Mouse (Mus musculus): ENCODE data around the gene Zc3h7a. TPM values are rescaled to one million over a fixed set of nuclear protein-coding genes. Genes with fewer than 3 reads are reported as not detected.

The Zc3h7a gene
- polyA plus RNA-seq (2014; fragmentation: Nextera tagmentation; extraction: Ambion mirVana), result 83.0 and 85.1 TPM in 2 replicates

- Histone ChIP-seq H3K4me1 (ENCODE audit: control insufficient read depth, insufficient read depth, low read length) (peaks cover 2% of the 10 kb centered on the region; the same call in 1 of the 2 replicates), H3K9me3 (ENCODE audit: control insufficient read depth, low read length) (no peaks in the 10 kb centered on the region), H3K9ac (ENCODE audit: low read length) (peak within 1 kb of the TSS; percentile 83), H3K4me3 (ENCODE audit: low read depth, low read length) (peak within 1 kb of the TSS; percentile 92), H3K4me2 (ENCODE audit: low read depth, severe bottlenecking) (peak within 1 kb of the TSS; percentile 76), H3K27ac (replicated peaks; ENCODE audit: low read depth, low read length) (peak within 1 kb of the TSS; percentile 58; the same call in 1 of the 2 replicates), H3K27me3 (ENCODE audit: control insufficient read depth, insufficient read depth, low read length) (no peaks in the 10 kb centered on the region), H3K36me3 (ENCODE audit: control insufficient read depth, insufficient read depth, low read length) (no peaks in the 10 kb centered on the region)
- peak; percentile 90 for DNase-seq (ENCODE audit: low spot score)
- WGBS, result under 1% methylated on average over 57 of the region's 57 CpGs
- ATAC-seq (ENCODE audit: insufficient number of reproducible peaks, low FRiP score, low TSS enrichment, low read depth), result peak; percentile 93
These were observed at the start of gene Zc3h7a for GRCm38 (mm10) chr16:11176208-11176883. Gene Zc3h7a, minus strand, starts transcription at chr16:11176393.

GRCm38 (mm10) chr16:11217801-11218200 is 41.6 kb upstream of the Zc3h7a start:
- no peaks in the 10 kb centered on the region for H3K27me3 ChIP-seq (ENCODE audit: control insufficient read depth, insufficient read depth, low read length)
- peaks cover 9% of the 10 kb centered on the region; the same call in 1 of the 2 replicates for H3K36me3 ChIP-seq (ENCODE audit: control insufficient read depth, insufficient read depth, low read length)
- DNase-seq (ENCODE audit: low spot score) (no peak), ATAC-seq (ENCODE audit: insufficient number of reproducible peaks, low FRiP score, low TSS enrichment, low read depth) (no peak)
- no peak overlapping the region for H3K4me3 ChIP-seq (ENCODE audit: low read depth, low read length)
- H3K27ac ChIP-seq (replicated peaks; ENCODE audit: low read depth, low read length), result no peak overlapping the region
- WGBS, result 86% methylated on average over 3 of the region's 3 CpGs
- H3K9me3 ChIP-seq (ENCODE audit: control insufficient read depth, low read length), result no peaks in the 10 kb centered on the region
- H3K9ac ChIP-seq (ENCODE audit: low read length), result no peak overlapping the region
- no peak overlapping the region for H3K4me2 ChIP-seq (ENCODE audit: low read depth, severe bottlenecking)
- no peaks in the 10 kb centered on the region for H3K4me1 ChIP-seq (ENCODE audit: control insufficient read depth, insufficient read depth, low read length)

- Histone ChIP-seq H3K36me3 (ENCODE audit: control insufficient read depth, insufficient read depth, low read length) (peaks cover 7% of the 10 kb centered on the region; the same call in 1 of the 2 replicates), H3K4me3 (ENCODE audit: low read depth, low read length) (peak overlapping the region; percentile 93), H3K9ac (ENCODE audit: low read length) (peak overlapping the region; percentile 87), H3K27ac (replicated peaks; ENCODE audit: low read depth, low read length) (no peak overlapping the region; the same call in 1 of the 2 replicates), H3K4me2 (ENCODE audit: low read depth, severe bottlenecking) (peak overlapping the region; percentile 75), H3K9me3 (ENCODE audit: control insufficient read depth, low read length) (no peaks in the 10 kb centered on the region), H3K4me1 (ENCODE audit: control insufficient read depth, insufficient read depth, low read length) (peaks cover 19% of the 10 kb centered on the region), H3K27me3 (ENCODE audit: control insufficient read depth, insufficient read depth, low read length) (no peaks in the 10 kb centered on the region)
- no peak for DNase-seq (ENCODE audit: low spot score)
- WGBS, result 7% methylated on average over 24 of the region's 24 CpGs
- ATAC-seq (ENCODE audit: insufficient number of reproducible peaks, low FRiP score, low TSS enrichment, low read depth), result 0 out of 2 replicates have a peak, but pooled peaks have one; percentile 49
These were observed 27.6 kb upstream of the Zc3h7a start for GRCm38 (mm10) chr16:11203600-11204390.

GRCm38 (mm10) chr16:11202571-11203554 is 26.7 kb upstream of the Zc3h7a start, which contains the start of gene Rsl1d1:
Gene Rsl1d1, minus strand, starts transcription at chr16:11203331.
- Histone ChIP-seq H3K4me1 (ENCODE audit: control insufficient read depth, insufficient read depth, low read length) (peaks cover 19% of the 10 kb centered on the region), H3K9me3 (ENCODE audit: control insufficient read depth, low read length) (no peaks in the 10 kb centered on the region), H3K27me3 (ENCODE audit: control insufficient read depth, insufficient read depth, low read length) (no peaks in the 10 kb centered on the region), H3K36me3 (ENCODE audit: control insufficient read depth, insufficient read depth, low read length) (peaks cover 10% of the 10 kb centered on the region; the same call in 1 of the 2 replicates), H3K4me3 (ENCODE audit: low read depth, low read length) (peak within 1 kb of the TSS; percentile 93), H3K4me2 (ENCODE audit: low read depth, severe bottlenecking) (peak within 1 kb of the TSS; percentile 82), H3K9ac (ENCODE audit: low read length) (peak within 1 kb of the TSS; percentile 87), H3K27ac (replicated peaks; ENCODE audit: low read depth, low read length) (peak within 1 kb of the TSS; percentile 49)
- ATAC-seq (ENCODE audit: insufficient number of reproducible peaks, low FRiP score, low TSS enrichment, low read depth) (peak; percentile 95), DNase-seq (ENCODE audit: low spot score) (peak; percentile 98)
- WGBS, result under 1% methylated on average over 67 of the region's 68 CpGs

DNA sequence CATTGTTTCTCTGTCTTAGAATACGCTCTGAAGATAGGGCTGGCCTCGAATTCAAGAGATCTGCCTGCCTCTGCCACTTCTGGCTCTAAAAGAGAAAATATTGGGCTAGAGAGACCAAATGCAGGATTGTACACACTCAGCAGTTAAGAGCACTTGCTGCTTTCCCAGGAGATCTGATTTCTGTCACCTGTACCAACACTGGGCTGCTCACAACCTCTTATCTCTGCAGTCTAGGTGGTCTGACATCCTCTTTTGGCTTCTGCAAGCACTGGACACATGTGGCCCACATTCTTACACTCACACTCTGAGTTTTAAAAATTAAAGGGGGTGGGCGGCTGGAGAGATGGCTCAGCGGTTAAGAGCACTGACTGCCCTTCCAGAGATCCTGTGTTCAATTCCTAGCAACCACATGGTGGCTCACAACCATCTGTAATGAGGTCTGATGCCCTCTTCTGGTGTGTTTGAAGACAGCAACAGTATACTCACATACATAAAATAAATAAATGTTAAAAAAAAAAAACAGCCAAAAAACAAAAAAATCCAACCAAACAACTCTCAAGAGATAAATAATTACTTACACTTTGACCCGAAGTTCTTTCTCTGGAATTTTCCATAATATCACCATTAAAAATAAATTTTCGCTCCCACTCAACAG is 25.7 kb upstream of the Zc3h7a start:
- 68% methylated on average over 6 of the region's 6 CpGs for WGBS
- Histone ChIP-seq H3K9me3 (ENCODE audit: control insufficient read depth, low read length) (no peaks in the 10 kb centered on the region), H3K27me3 (ENCODE audit: control insufficient read depth, insufficient read depth, low read length) (no peaks in the 10 kb centered on the region), H3K27ac (replicated peaks; ENCODE audit: low read depth, low read length) (no peak overlapping the region), H3K9ac (ENCODE audit: low read length) (no peak overlapping the region; the same call in 1 of the 2 replicates), H3K4me2 (ENCODE audit: low read depth, severe bottlenecking) (peak overlapping the region; percentile 82), H3K4me1 (ENCODE audit: control insufficient read depth, insufficient read depth, low read length) (peaks cover 19% of the 10 kb centered on the region), H3K4me3 (ENCODE audit: low read depth, low read length) (peak overlapping the region; percentile 93), H3K36me3 (ENCODE audit: control insufficient read depth, insufficient read depth, low read length) (peaks cover 14% of the 10 kb centered on the region)
- DNase-seq (ENCODE audit: low spot score) (no peak), ATAC-seq (ENCODE audit: insufficient number of reproducible peaks, low FRiP score, low TSS enrichment, low read depth) (no peak)

DNA sequence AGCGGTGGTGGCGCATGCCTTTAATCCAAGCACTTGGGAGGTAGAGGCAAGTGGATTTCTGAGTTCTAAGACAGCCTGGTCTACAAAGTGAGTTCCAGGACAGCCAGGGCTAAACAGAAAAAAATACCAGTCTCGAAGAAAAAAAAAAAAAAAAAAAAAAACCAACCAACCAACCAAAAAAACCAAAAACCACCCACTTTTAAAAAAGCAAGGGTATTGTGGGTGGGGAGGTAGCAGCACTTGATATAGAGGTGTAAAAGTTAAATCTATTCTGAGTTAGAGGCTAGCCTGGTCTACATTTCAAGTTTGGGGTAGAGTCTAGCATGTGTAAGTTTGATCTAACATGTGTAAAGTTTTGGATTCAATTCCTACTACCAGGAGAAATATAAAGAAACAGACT is 24.1 kb upstream of the Zc3h7a start:
- no peak overlapping the region for H3K4me3 ChIP-seq (ENCODE audit: low read depth, low read length)
- H3K4me2 ChIP-seq (ENCODE audit: low read depth, severe bottlenecking), result no peak overlapping the region
- no peaks in the 10 kb centered on the region for H3K27me3 ChIP-seq (ENCODE audit: control insufficient read depth, insufficient read depth, low read length)
- DNase-seq (ENCODE audit: low spot score), result no peak
- H3K27ac ChIP-seq (replicated peaks; ENCODE audit: low read depth, low read length), result no peak overlapping the region
- no peak overlapping the region for H3K9ac ChIP-seq (ENCODE audit: low read length)
- WGBS, result 88% methylated on average over 3 of the region's 3 CpGs
- H3K36me3 ChIP-seq (ENCODE audit: control insufficient read depth, insufficient read depth, low read length), result peaks cover 18% of the 10 kb centered on the region
- no peak for ATAC-seq (ENCODE audit: insufficient number of reproducible peaks, low FRiP score, low TSS enrichment, low read depth)
- H3K4me1 ChIP-seq (ENCODE audit: control insufficient read depth, insufficient read depth, low read length), result peaks cover 19% of the 10 kb centered on the region
- H3K9me3 ChIP-seq (ENCODE audit: control insufficient read depth, low read length), result no peaks in the 10 kb centered on the region

DNA sequence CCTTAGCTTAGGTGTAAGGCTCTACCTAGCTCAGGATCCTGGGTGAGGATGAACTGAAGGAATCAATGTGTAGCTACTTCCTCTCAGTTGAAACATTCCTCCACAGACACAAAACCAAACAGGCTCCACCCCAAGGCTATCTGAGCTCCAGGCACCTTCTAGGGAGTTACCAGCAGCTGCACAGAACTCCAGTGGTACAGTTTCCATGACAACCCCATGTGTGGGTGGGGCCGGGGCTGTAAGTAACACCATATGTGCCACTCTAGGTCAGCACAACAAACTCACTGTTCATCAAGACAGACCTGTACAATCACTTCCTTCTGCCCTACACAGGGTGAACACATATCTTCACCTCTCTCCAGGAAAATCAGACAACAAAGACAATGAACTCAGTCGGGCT is 22.3 kb upstream of the Zc3h7a start:
- H3K27ac ChIP-seq (replicated peaks; ENCODE audit: low read depth, low read length), result peak overlapping the region; percentile 22; the same call in 1 of the 2 replicates
- no peak overlapping the region for H3K4me3 ChIP-seq (ENCODE audit: low read depth, low read length)
- H3K9me3 ChIP-seq (ENCODE audit: control insufficient read depth, low read length), result no peaks in the 10 kb centered on the region
- ATAC-seq (ENCODE audit: insufficient number of reproducible peaks, low FRiP score, low TSS enrichment, low read depth) (peak; percentile 84), DNase-seq (ENCODE audit: low spot score) (peak; percentile 84)
- H3K27me3 ChIP-seq (ENCODE audit: control insufficient read depth, insufficient read depth, low read length), result no peaks in the 10 kb centered on the region
- no peak overlapping the region for H3K9ac ChIP-seq (ENCODE audit: low read length)
- H3K4me1 ChIP-seq (ENCODE audit: control insufficient read depth, insufficient read depth, low read length), result peaks cover 6% of the 10 kb centered on the region; the same call in 1 of the 2 replicates
- WGBS, result 30% methylated on average over 2 of the region's 2 CpGs
- no peak overlapping the region; the same call in 1 of the 2 replicates for H3K4me2 ChIP-seq (ENCODE audit: low read depth, severe bottlenecking)
- peaks cover 28% of the 10 kb centered on the region for H3K36me3 ChIP-seq (ENCODE audit: control insufficient read depth, insufficient read depth, low read length)
